Mouse (Mus musculus): ENCODE data around the gene Zfp932.
"Not testable (repeated sequence)": the region's sequence is repeated elsewhere in the genome, so short reads cannot be mapped to it uniquely, and the experiment has no call there.

DNA sequence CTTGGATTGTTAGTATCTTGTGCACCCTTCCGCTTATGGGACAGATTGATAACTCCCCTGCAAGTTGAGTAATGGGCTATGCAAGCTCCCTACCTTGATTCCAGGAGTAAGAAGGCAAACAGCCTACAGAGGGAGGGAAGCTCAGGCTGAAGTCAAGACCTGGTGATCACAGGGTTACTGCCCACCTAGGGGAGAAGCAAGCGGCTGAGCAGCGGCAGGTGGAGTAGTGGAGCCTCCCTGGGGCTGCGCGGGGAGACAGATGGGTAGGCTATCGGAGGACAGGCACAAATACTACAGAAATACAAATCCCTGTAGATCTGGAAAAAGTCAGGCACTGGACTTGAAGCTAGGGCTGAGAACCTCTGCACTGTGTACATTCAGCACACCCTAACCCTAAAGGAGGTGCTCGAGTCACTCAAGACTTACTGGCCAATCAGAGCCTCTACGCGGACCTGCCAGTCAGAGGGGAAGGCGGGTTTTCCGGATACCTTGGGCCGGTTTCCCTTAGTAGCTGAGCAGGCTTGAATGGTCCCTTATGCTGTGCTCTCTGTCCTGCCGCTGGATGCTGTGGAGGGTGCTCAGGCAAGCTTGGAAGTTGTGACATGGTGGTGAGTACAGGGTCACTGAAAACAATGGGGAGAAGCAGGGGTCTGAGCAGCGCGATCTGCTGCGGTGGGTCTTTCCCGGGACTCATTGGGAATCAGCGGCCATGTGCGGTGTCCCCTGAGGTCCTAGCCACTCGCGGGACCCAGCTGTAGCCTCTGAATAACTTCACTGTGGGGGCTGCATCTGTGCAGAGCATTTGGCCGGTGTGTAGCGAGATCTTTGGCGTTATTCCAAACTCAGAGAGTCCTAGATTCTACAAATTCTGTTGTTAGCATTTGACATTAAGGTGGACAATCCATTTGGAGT is at the start of gene Zfp932:
- TF ChIP-seq CTCF, EP300 (IDR thresholded peaks at IDR 0.05): not testable (repeated sequence)

All from lung, postnatal 0 days (tissue).